Mouse (Mus musculus) MEL (cell line): ENCODE measurements at regions not wholly inside any gene's neighbourhood (a gene's known extent, or its start where the extent isn't known, plus 50 kb on each side); places are given as distances from the start of the nearest gene placed in this dataset.

ENCODE experiments used
- DNase-seq: peaks from one replicate; pipeline ENCODE4 v3.0.0; 2011; ENCODE audit warnings: low read depth, low spot score
- H3K27ac ChIP-seq: 2 replicates; pipeline ENCODE4 v1.5.1; 2012; ENCODE audit warnings: low read depth, mild to moderate bottlenecking, control low read depth, low read length, moderate library complexity; ENCODE audit not compliant: control insufficient read depth
- H3K27me3 ChIP-seq, 2 experiments: fragments of 150-350 bp in 1 of 2; sonication (generic) in 1 of 2; 2 replicates each; pipeline ENCODE4 v1.6.1; 2012; ENCODE audit warnings: low read length in 2 of 2, mild to moderate bottlenecking in 2 of 2, improper control_type of control experiment in 1 of 2, moderate library complexity in 1 of 2; ENCODE audit not compliant: insufficient read depth in 2 of 2, control insufficient read depth in 1 of 2
- H3K36me3 ChIP-seq, 2 experiments: 2 replicates each; pipeline ENCODE4 v1.6.1; 2012 to 2014; ENCODE audit warnings: low read length in 2 of 2, improper control_type of control experiment in 1 of 2, inconsistent platforms in 1 of 2, mild to moderate bottlenecking in 1 of 2; ENCODE audit not compliant: insufficient read depth in 2 of 2, control insufficient read depth in 1 of 2
- H3K4me1 ChIP-seq, 2 experiments: fragments of 150-350 bp in 1 of 2; sonication (generic) in 1 of 2; 2 replicates each; pipeline ENCODE4 v1.6.1; 2012; ENCODE audit warnings: low read length in 2 of 2, improper control_type of control experiment in 1 of 2, mild to moderate bottlenecking in 1 of 2; ENCODE audit not compliant: insufficient read depth in 2 of 2, control insufficient read depth in 1 of 2
- H3K4me3 ChIP-seq, 2 experiments: fragments of 150-350 bp in 1 of 2; sonication (generic) in 1 of 2; 2 replicates each; pipeline ENCODE4 v1.5.1; 2012; ENCODE audit warnings: low read depth in 2 of 2, low read length in 2 of 2, mild to moderate bottlenecking in 2 of 2, moderate library complexity in 2 of 2, control low read depth in 1 of 2, improper control_type of control experiment in 1 of 2; ENCODE audit not compliant: control insufficient read depth in 1 of 2, insufficient read depth in 1 of 2
- H3K79me2 ChIP-seq: 2 replicates; pipeline ENCODE4 v1.6.1; 2012; ENCODE audit warnings: mild to moderate bottlenecking, low read length, moderate library complexity; ENCODE audit not compliant: control insufficient read depth, poor library complexity, insufficient read depth
- H3K9ac ChIP-seq: 2 replicates; pipeline ENCODE4 v1.6.1; 2012; ENCODE audit warnings: low read depth, mild to moderate bottlenecking, control low read depth, low read length, moderate library complexity; ENCODE audit not compliant: control insufficient read depth, poor library complexity, severe bottlenecking
- H3K9me3 ChIP-seq: fragments of 150-350 bp; sonication (generic); replicated peaks from 2 replicates; pipeline ENCODE4 v1.6.1; 2012; ENCODE audit warnings: mild to moderate bottlenecking, low read length, improper control_type of control experiment, moderate library complexity; ENCODE audit not compliant: insufficient read depth
- BHLHE40 ChIP-seq: IDR thresholded peaks from 2 replicates; pipeline ENCODE4 v1.6.1; 2012; ENCODE audit warnings: low read depth, mild to moderate bottlenecking, inconsistent platforms, low read length, improper control_type of control experiment, borderline replicate concordance
- CHD2 ChIP-seq: IDR thresholded peaks from 2 replicates; pipeline ENCODE4 v1.6.1; 2011; ENCODE audit warnings: low read length, improper control_type of control experiment
- ELF1 ChIP-seq: IDR thresholded peaks from 2 replicates; pipeline ENCODE4 v1.6.1; 2014; ENCODE audit warnings: low read depth, mild to moderate bottlenecking, inconsistent platforms, low read length, improper control_type of control experiment, moderate library complexity
- GATA1 ChIP-seq: IDR thresholded peaks from 2 replicates; pipeline ENCODE4 v1.6.1; 2011; ENCODE audit warnings: low read depth, low read length, improper control_type of control experiment
- KAT2A ChIP-seq: conservative IDR thresholded peaks from 2 replicates; pipeline ENCODE4 v1.6.1; 2012; ENCODE audit warnings: low read depth, low read length, improper control_type of control experiment, inconsistent platforms
- MAX ChIP-seq: IDR thresholded peaks from 2 replicates; pipeline ENCODE4 v1.6.1; 2011; ENCODE audit warnings: low read length, improper control_type of control experiment
- MXI1 ChIP-seq: IDR thresholded peaks from 2 replicates; pipeline ENCODE4 v1.6.1; 2011; ENCODE audit warnings: mild to moderate bottlenecking, low read depth, low read length, improper control_type of control experiment
- MYB ChIP-seq: IDR thresholded peaks from 2 replicates; pipeline ENCODE4 v1.6.1; 2011; ENCODE audit warnings: mild to moderate bottlenecking, low read depth, low read length, improper control_type of control experiment
- MYC ChIP-seq: IDR thresholded peaks from 2 replicates; pipeline ENCODE4 v1.6.1; 2011; ENCODE audit warnings: low read depth, mild to moderate bottlenecking, low read length, improper control_type of control experiment, moderate library complexity
- NELFE ChIP-seq: IDR thresholded peaks from 2 replicates; pipeline ENCODE4 v1.6.1; 2011; ENCODE audit warnings: low read depth, low read length, improper control_type of control experiment
- NRF1 ChIP-seq: IDR thresholded peaks from 2 replicates; pipeline ENCODE4 v1.6.1; 2014; ENCODE audit warnings: low read depth, mild to moderate bottlenecking, inconsistent platforms, low read length, improper control_type of control experiment, moderate library complexity; ENCODE audit not compliant: poor library complexity, insufficient read depth, severe bottlenecking
- RAD21 ChIP-seq: IDR thresholded peaks from 2 replicates; pipeline ENCODE4 v1.6.1; 2011; ENCODE audit warnings: mild to moderate bottlenecking, low read depth, low read length, improper control_type of control experiment
- TBP ChIP-seq: IDR thresholded peaks from 2 replicates; pipeline ENCODE4 v1.8.0; 2011; ENCODE audit warnings: low read depth, low read length, improper control_type of control experiment
- UBTF ChIP-seq: IDR thresholded peaks from 2 replicates; pipeline ENCODE4 v1.6.1; 2012; ENCODE audit warnings: low read depth, mild to moderate bottlenecking, inconsistent platforms, low read length, improper control_type of control experiment, moderate library complexity, borderline replicate concordance; ENCODE audit not compliant: insufficient read depth
- USF1 ChIP-seq: IDR thresholded peaks from 2 replicates; pipeline ENCODE4 v1.6.1; 2014; ENCODE audit warnings: low read depth, mild to moderate bottlenecking, inconsistent platforms, low read length, improper control_type of control experiment, moderate library complexity
- USF2 ChIP-seq, 2 experiments: IDR thresholded peaks; 2 replicates each; pipeline ENCODE4 v1.6.1; 2011 to 2012; ENCODE audit warnings: improper control_type of control experiment in 2 of 2, low read length in 2 of 2, borderline replicate concordance in 1 of 2, inconsistent platforms in 1 of 2, low read depth in 1 of 2, mild to moderate bottlenecking in 1 of 2; ENCODE audit not compliant: insufficient read depth in 1 of 2
- ZC3H11A ChIP-seq: IDR thresholded peaks from 2 replicates; pipeline ENCODE4 v1.6.1; 2012; ENCODE audit warnings: low read depth, mild to moderate bottlenecking, inconsistent platforms, low read length, improper control_type of control experiment
- ZKSCAN1 ChIP-seq: IDR thresholded peaks from 2 replicates; pipeline ENCODE4 v1.6.1; 2012; ENCODE audit warnings: low read depth, mild to moderate bottlenecking, inconsistent platforms, low read length, improper control_type of control experiment, moderate library complexity
- ZMIZ1 ChIP-seq: IDR thresholded peaks from 2 replicates; pipeline ENCODE4 v1.6.1; 2012; ENCODE audit warnings: low read depth, mild to moderate bottlenecking, inconsistent platforms, low read length, improper control_type of control experiment, moderate library complexity
- ZNF384 ChIP-seq: IDR thresholded peaks from 2 replicates; pipeline ENCODE4 v1.6.1; 2012; ENCODE audit warnings: low read depth, mild to moderate bottlenecking, inconsistent platforms, low read length, improper control_type of control experiment

- DNase-seq: no peak
- no peaks in the 10 kb centered on the region; a peak in 1 of 4 replicates for H3K27me3 ChIP-seq
These were observed 57.8 kb upstream of the Rmdn2 start for GRCm38 (mm10) chr17:79553850-79554249.

GRCm38 (mm10) chr17:79555593-79555992 lies 56.1 kb upstream of the Rmdn2 start:
- Histone ChIP-seq H3K4me3 (no peak overlapping the region), H3K27me3 (no peaks in the 10 kb centered on the region; a peak in 1 of 4 replicates), H3K9me3 (no peaks in the 10 kb centered on the region), H3K79me2 (no peaks in the 10 kb centered on the region), H3K4me1 (no peaks in the 10 kb centered on the region), H3K9ac (no peak overlapping the region), H3K36me3 (no peaks in the 10 kb centered on the region), H3K27ac (no peak overlapping the region)
- DNase-seq: no peak
- TF ChIP-seq MXI1: no peak
- no peak for TF ChIP-seq TBP
- no peak for TF ChIP-seq ZKSCAN1
- TF ChIP-seq, all 39 proteins: peak for 0

More at GRCm38 (mm10) chr17:79553850-79554249, 57.8 kb upstream of the Rmdn2 start:
- H3K9me3 ChIP-seq: no peaks in the 10 kb centered on the region
- no peaks in the 10 kb centered on the region for H3K4me1 ChIP-seq
- no peak for TF ChIP-seq BHLHE40
- TF ChIP-seq KAT2A: no peak
- TF ChIP-seq USF2 (IDR thresholded peaks at IDR 0.05; ENCODE audit: borderline replicate concordance in 1 of 2, insufficient read depth in 1 of 2, low read depth in 1 of 2, low read length in 2 of 2): no peak
- no peak for TF ChIP-seq ZC3H11A
- TF ChIP-seq ZMIZ1: no peak
- TF ChIP-seq NELFE: no peak
- TF ChIP-seq MYC: no peak
- TF ChIP-seq MAX: no peak
- TF ChIP-seq CHD2: no peak
- TF ChIP-seq MYB: no peak
- TF ChIP-seq GATA1: no peak
- no peak for TF ChIP-seq ELF1
- TF ChIP-seq USF1: no peak
- TF ChIP-seq ZNF384: no peak
- TF ChIP-seq NRF1: no peak
- TF ChIP-seq UBTF: no peak
- no peak for TF ChIP-seq RAD21
- TF ChIP-seq, all 39 proteins: peak for 0
- no peak overlapping the region for H3K4me3 ChIP-seq
- no peak overlapping the region for H3K9ac ChIP-seq
- H3K79me2 ChIP-seq: no peaks in the 10 kb centered on the region
- no peaks in the 10 kb centered on the region for H3K36me3 ChIP-seq
- no peak overlapping the region for H3K27ac ChIP-seq
